Mouse (Mus musculus) olfactory bulb, adult 2 months (tissue): ENCODE data around the gene Pcsk5. TPM values are rescaled to one million over a fixed set of nuclear protein-coding genes. Genes with fewer than 3 reads are reported as not detected.

Experiments used
- H3K27ac ChIP-seq: fragments of 200-500 bp; 2 replicates; pipeline ENCODE4 v1.5.1; 2012; ENCODE audit warnings: low read depth, low read length; ENCODE audit not compliant: insufficient read depth
- H3K4me1 ChIP-seq: fragments of 200-500 bp; 2 replicates; pipeline ENCODE4 v1.6.1; 2012; ENCODE audit warnings: low read length; ENCODE audit not compliant: control insufficient read depth, insufficient read depth
- H3K4me3 ChIP-seq: fragments of 200-500 bp; 2 replicates; pipeline ENCODE4 v1.5.1; 2012; ENCODE audit warnings: mild to moderate bottlenecking, low read depth, low read length, moderate library complexity; ENCODE audit not compliant: insufficient read depth
- CTCF ChIP-seq: fragments of 200-500 bp; IDR thresholded peaks from 2 replicates; pipeline ENCODE4 v1.5.1; 2012; ENCODE audit warnings: low read depth, mild to moderate bottlenecking, low read length, moderate library complexity; ENCODE audit not compliant: insufficient read depth
- POLR2A ChIP-seq: fragments of 200-500 bp; IDR thresholded peaks from 2 replicates; pipeline ENCODE4 v1.6.1; 2012; ENCODE audit warnings: mild to moderate bottlenecking, low read depth, low read length, moderate library complexity; ENCODE audit not compliant: insufficient read depth
- WGBS: fragments of 180-500 bp; shearing (Covaris S2); methylation state at CpG from one replicate; pipeline ENCODE4 v1.1.7; 2018; 5-methylcytosine and 5-hydroxymethylcytosine counted together
- polyA plus RNA-seq: library from polyadenylated mRNA; stranded (reverse); fragments of >200 nt; gene quantifications from 2 replicates; pipeline ENCODE4 v1.2.4, GENCODE M21; 2012; ENCODE audit warnings: low replicate concordance; ENCODE audit not compliant: missing spikeins, insufficient read depth, insufficient read length

Gene Pcsk5
- polyA plus RNA-seq, 1 experiment = not detected

GRCm38 (mm10) chr19:17388404-17388803, 449.0 kb downstream of the Pcsk5 start:
- 1% methylated on average over 2 of the region's 2 CpGs for WGBS
- no peaks in the 10 kb centered on the region for H3K4me1 ChIP-seq
- TF ChIP-seq CTCF = no peak
- no peak for TF ChIP-seq POLR2A
- H3K4me3 ChIP-seq = no peak overlapping the region
- H3K27ac ChIP-seq = no peak overlapping the region

GRCm38 (mm10) chr19:17386424-17386823, 451.0 kb downstream of the Pcsk5 start:
- Histone ChIP-seq H3K27ac (no peak overlapping the region), H3K4me1 (peaks cover 5% of the 10 kb centered on the region; the same call in 1 of the 2 replicates), H3K4me3 (no peak overlapping the region)
- no peak for TF ChIP-seq POLR2A
- no peak for TF ChIP-seq CTCF
- WGBS = 55% methylated on average over 6 of the region's 6 CpGs

GRCm38 (mm10) chr19:17385426-17385825, 452.0 kb downstream of the Pcsk5 start:
- 71% methylated on average over 1 of the region's 1 CpGs for WGBS
- no peak overlapping the region for H3K4me3 ChIP-seq
- TF ChIP-seq CTCF (no peak), POLR2A (no peak)
- H3K27ac ChIP-seq = no peak overlapping the region
- H3K4me1 ChIP-seq = peaks cover 5% of the 10 kb centered on the region; the same call in 1 of the 2 replicates

- no peak overlapping the region for H3K4me3 ChIP-seq
- peaks cover 5% of the 10 kb centered on the region; the same call in 1 of the 2 replicates for H3K4me1 ChIP-seq
- 95% methylated on average over 4 of the region's 4 CpGs for WGBS
- no peak overlapping the region for H3K27ac ChIP-seq
- no peak for TF ChIP-seq POLR2A
- TF ChIP-seq CTCF = no peak
Measured at GRCm38 (mm10) chr19:17385022-17385421, 452.4 kb downstream of the Pcsk5 start.

- Histone ChIP-seq H3K27ac (no peak overlapping the region), H3K4me3 (no peak overlapping the region), H3K4me1 (peaks cover 5% of the 10 kb centered on the region; the same call in 1 of the 2 replicates)
- 76% methylated on average over 6 of the region's 6 CpGs for WGBS
- TF ChIP-seq POLR2A = no peak
- TF ChIP-seq CTCF = no peak
Measured at GRCm38 (mm10) chr19:17382807-17383397, 454.5 kb downstream of the Pcsk5 start.
